Mouse (Mus musculus) stomach, embryonic 15.5 days (tissue): ENCODE results near the gene Ddx19b. TPM values are rescaled to one million over a fixed set of nuclear protein-coding genes. Genes with fewer than 3 reads are reported as not detected.

Source experiments
- ATAC-seq: fragments of 200-750 bp; cut with Nextera tagmentation; 2 replicates; pipeline ENCODE4 v1.8.0; 2017; ENCODE audit warnings: low read depth, moderate number of reproducible peaks, moderate TSS enrichment; ENCODE audit not compliant: insufficient read depth, low FRiP score
- H3K27ac ChIP-seq: fragments of 300-500 bp; sonication (generic); 2 replicates; pipeline ENCODE4 v1.5.1; 2015; ENCODE audit warnings: mild to moderate bottlenecking, inconsistent platforms
- H3K27me3 ChIP-seq: fragments of 300-500 bp; sonication (generic); replicated peaks from 2 replicates; pipeline ENCODE4 v1.6.1; 2015; ENCODE audit warnings: inconsistent platforms
- H3K36me3 ChIP-seq: fragments of 300-500 bp; sonication (generic); 2 replicates; pipeline ENCODE4 v1.6.1; 2015; ENCODE audit warnings: inconsistent platforms
- H3K4me1 ChIP-seq: fragments of 300-500 bp; sonication (generic); 2 replicates; pipeline ENCODE4 v1.6.1; 2015; ENCODE audit warnings: inconsistent platforms
- H3K4me2 ChIP-seq: fragments of 300-500 bp; sonication (generic); 2 replicates; pipeline ENCODE4 v1.6.1; 2015; ENCODE audit warnings: mild to moderate bottlenecking, inconsistent platforms
- H3K4me3 ChIP-seq: fragments of 300-500 bp; sonication (generic); replicated peaks from 2 replicates; pipeline ENCODE4 v1.5.1; 2015; ENCODE audit warnings: inconsistent platforms
- H3K9ac ChIP-seq: fragments of 300-500 bp; sonication (generic); 2 replicates; pipeline ENCODE4 v1.6.1; 2015; ENCODE audit warnings: inconsistent platforms
- H3K9me3 ChIP-seq: fragments of 300-500 bp; sonication (generic); 2 replicates; pipeline ENCODE4 v1.6.1; 2016; ENCODE audit warnings: inconsistent platforms
- WGBS: fragments of 180-500 bp; shearing (Covaris S2); methylation state at CpG from one replicate; pipeline ENCODE4 v1.1.7; 2015; 5-methylcytosine and 5-hydroxymethylcytosine counted together
- polyA plus RNA-seq: library from polyadenylated mRNA; unstranded; fragments of >200 nt; fragmentation: Nextera tagmentation; extraction: Ambion mirVana; gene quantifications from 2 replicates; pipeline ENCODE4 v1.2.1, GENCODE M21; 2015

Ddx19b gene
- polyA plus RNA-seq, 1 experiment from 2014 or later = 6.4 TPM

GRCm38 (mm10) chr8:111056158-111056663 is 24.7 kb upstream of the Ddx19b start, which contains the start of gene Exosc6:
Exosc6 (plus strand) TSS chr8:111056339.
- H3K4me2 ChIP-seq = peak within 1 kb of the TSS; percentile 90
- peak within 1 kb of the TSS; percentile 85 for H3K4me3 ChIP-seq
- H3K36me3 ChIP-seq = peaks cover 37% of the 10 kb centered on the region
- H3K27ac ChIP-seq = peak within 1 kb of the TSS; percentile 92
- H3K9ac ChIP-seq = peak within 1 kb of the TSS; percentile 84
- peak; percentile 90 for ATAC-seq
- H3K4me1 ChIP-seq = peaks cover 14% of the 10 kb centered on the region
- no peaks in the 10 kb centered on the region for H3K9me3 ChIP-seq
- no peaks in the 10 kb centered on the region for H3K27me3 ChIP-seq
- WGBS = under 1% methylated on average over 64 of the region's 68 CpGs

GRCm38 (mm10) chr8:111055661-111056060 is 24.1 kb upstream of the Ddx19b start:
- Histone ChIP-seq H3K4me1 (peaks cover 9% of the 10 kb centered on the region), H3K4me2 (no peak overlapping the region), H3K27ac (no peak overlapping the region), H3K4me3 (peak overlapping the region; percentile 85; the same call in 1 of the 2 replicates), H3K9ac (no peak overlapping the region), H3K27me3 (no peaks in the 10 kb centered on the region), H3K36me3 (peaks cover 41% of the 10 kb centered on the region), H3K9me3 (no peaks in the 10 kb centered on the region)
- 73% methylated on average over 2 of the region's 2 CpGs for WGBS
- 0 out of 2 replicates have a peak, but pooled peaks have one; percentile 33 for ATAC-seq

GRCm38 (mm10) chr8:111055031-111055634 is 23.6 kb upstream of the Ddx19b start:
- Histone ChIP-seq H3K9ac (no peak overlapping the region), H3K27ac (no peak overlapping the region), H3K4me3 (no peak overlapping the region), H3K9me3 (no peaks in the 10 kb centered on the region), H3K4me1 (peaks cover 8% of the 10 kb centered on the region), H3K36me3 (peaks cover 46% of the 10 kb centered on the region), H3K27me3 (no peaks in the 10 kb centered on the region), H3K4me2 (no peak overlapping the region)
- ATAC-seq = no peak
- WGBS = 88% methylated on average over 17 of the region's 17 CpGs

GRCm38 (mm10) chr8:111053827-111054518 is 22.4 kb upstream of the Ddx19b start:
- Histone ChIP-seq H3K36me3 (peaks cover 57% of the 10 kb centered on the region), H3K9me3 (no peaks in the 10 kb centered on the region), H3K27ac (no peak overlapping the region), H3K27me3 (no peaks in the 10 kb centered on the region), H3K4me2 (no peak overlapping the region), H3K4me1 (peaks cover 8% of the 10 kb centered on the region), H3K9ac (no peak overlapping the region), H3K4me3 (no peak overlapping the region)
- ATAC-seq = no peak
- 93% methylated on average over 12 of the region's 12 CpGs for WGBS

- no peak for ATAC-seq
- Histone ChIP-seq H3K9me3 (no peaks in the 10 kb centered on the region), H3K27me3 (no peaks in the 10 kb centered on the region), H3K4me1 (no peaks in the 10 kb centered on the region), H3K4me3 (no peak overlapping the region), H3K27ac (no peak overlapping the region), H3K36me3 (peaks cover 86% of the 10 kb centered on the region), H3K4me2 (no peak overlapping the region), H3K9ac (no peak overlapping the region)
- WGBS = 93% methylated on average over 7 of the region's 7 CpGs
Measured at GRCm38 (mm10) chr8:111049106-111049505, 17.6 kb upstream of the Ddx19b start.

GRCm38 (mm10) chr8:111048694-111049093 is 17.1 kb upstream of the Ddx19b start:
- H3K27ac ChIP-seq = no peak overlapping the region
- H3K4me1 ChIP-seq = no peaks in the 10 kb centered on the region
- WGBS = 91% methylated on average over 2 of the region's 2 CpGs
- H3K4me3 ChIP-seq = no peak overlapping the region
- ATAC-seq = no peak
- H3K9me3 ChIP-seq = no peaks in the 10 kb centered on the region
- H3K9ac ChIP-seq = no peak overlapping the region
- peaks cover 82% of the 10 kb centered on the region for H3K36me3 ChIP-seq
- no peaks in the 10 kb centered on the region for H3K27me3 ChIP-seq
- H3K4me2 ChIP-seq = no peak overlapping the region

GRCm38 (mm10) chr8:111044003-111044734 is 12.6 kb upstream of the Ddx19b start:
- no peak for ATAC-seq
- Histone ChIP-seq H3K9me3 (no peaks in the 10 kb centered on the region), H3K4me3 (no peak overlapping the region), H3K4me2 (no peak overlapping the region), H3K4me1 (no peaks in the 10 kb centered on the region), H3K27me3 (no peaks in the 10 kb centered on the region), H3K27ac (no peak overlapping the region), H3K9ac (no peak overlapping the region), H3K36me3 (peaks cover 81% of the 10 kb centered on the region)
- WGBS = 44% methylated on average over 2 of the region's 2 CpGs

- H3K27ac ChIP-seq = no peak overlapping the region
- 94% methylated on average over 19 of the region's 19 CpGs for WGBS
- ATAC-seq = no peak
- no peaks in the 10 kb centered on the region for H3K9me3 ChIP-seq
- H3K4me3 ChIP-seq = no peak overlapping the region
- no peak overlapping the region for H3K4me2 ChIP-seq
- no peaks in the 10 kb centered on the region for H3K4me1 ChIP-seq
- no peak overlapping the region for H3K9ac ChIP-seq
- no peaks in the 10 kb centered on the region for H3K27me3 ChIP-seq
- H3K36me3 ChIP-seq = peaks cover 77% of the 10 kb centered on the region
Measured at GRCm38 (mm10) chr8:111042546-111042945, 11.0 kb upstream of the Ddx19b start.

- no peak overlapping the region for H3K9ac ChIP-seq
- H3K27me3 ChIP-seq = 0 out of 2 replicates have a peak, but pooled peaks cover 1% of the 10 kb centered on the region
- H3K4me2 ChIP-seq = no peak overlapping the region
- H3K27ac ChIP-seq = no peak overlapping the region
- no peak for ATAC-seq
- no peak overlapping the region for H3K4me3 ChIP-seq
- no peaks in the 10 kb centered on the region for H3K9me3 ChIP-seq
- 93% methylated on average over 15 of the region's 15 CpGs for WGBS
- H3K36me3 ChIP-seq = peaks cover 42% of the 10 kb centered on the region
- peaks cover 20% of the 10 kb centered on the region for H3K4me1 ChIP-seq
Measured at GRCm38 (mm10) chr8:111036591-111036990, 5.0 kb upstream of the Ddx19b start.

- no peak for ATAC-seq
- Histone ChIP-seq H3K9me3 (no peaks in the 10 kb centered on the region), H3K27me3 (0 out of 2 replicates have a peak, but pooled peaks cover 3% of the 10 kb centered on the region), H3K4me1 (peaks cover 20% of the 10 kb centered on the region), H3K4me2 (peak overlapping the region; percentile 62), H3K4me3 (peak overlapping the region; percentile 78), H3K36me3 (peaks cover 24% of the 10 kb centered on the region; the same call in 1 of the 2 replicates), H3K27ac (peak overlapping the region; percentile 77), H3K9ac (peak overlapping the region; percentile 83)
- WGBS = 15% methylated on average over 12 of the region's 12 CpGs
Measured at GRCm38 (mm10) chr8:111034276-111034675, 2.7 kb upstream of the Ddx19b start.

- Histone ChIP-seq H3K9me3 (no peaks in the 10 kb centered on the region), H3K36me3 (peaks cover 18% of the 10 kb centered on the region; the same call in 1 of the 2 replicates), H3K27ac (peak overlapping the region; percentile 77), H3K9ac (peak overlapping the region; percentile 83), H3K4me3 (peak overlapping the region; percentile 78), H3K27me3 (0 out of 2 replicates have a peak, but pooled peaks cover 3% of the 10 kb centered on the region), H3K4me2 (peak overlapping the region; percentile 62), H3K4me1 (peaks cover 20% of the 10 kb centered on the region)
- peak; percentile 99 for ATAC-seq
- 6% methylated on average over 37 of the region's 37 CpGs for WGBS
Measured at GRCm38 (mm10) chr8:111033482-111034215, 2.1 kb upstream of the Ddx19b start.
